Mouse (Mus musculus): ENCODE measurements at regions not wholly inside any gene's neighbourhood (a gene's known extent, or its start where the extent isn't known, plus 50 kb on each side); places are given as distances from the start of the nearest gene placed in this dataset.
A peak's percentile ranks its signal among the peaks of the same experiment; 100 is the strongest.

DNA sequence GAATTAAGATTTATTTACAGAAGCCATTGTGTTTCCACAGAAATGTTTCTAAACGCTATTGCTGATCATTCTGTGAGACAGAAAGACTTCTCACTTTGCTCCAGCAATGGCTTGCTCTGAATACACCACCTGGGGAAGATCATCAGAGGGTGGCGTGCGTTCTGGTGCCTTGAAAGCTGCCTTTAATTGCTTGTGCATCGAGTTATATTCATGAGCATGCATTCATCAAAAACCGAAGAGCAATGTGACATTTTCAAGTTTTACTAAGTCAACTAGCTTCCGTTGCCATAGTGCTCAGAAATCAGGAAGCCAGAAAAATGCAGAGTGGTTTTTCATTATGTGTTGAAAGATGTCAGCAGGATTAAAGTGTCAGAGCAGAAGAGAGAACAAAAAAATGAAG lies 85.0 kb upstream of the Pcdh18 start:
- H3K9ac ChIP-seq (ENCODE audit: low read length), result no peak overlapping the region
- peaks cover 12% of the 10 kb centered on the region; the same call in 1 of the 2 replicates for H3K4me1 ChIP-seq (replicated peaks; ENCODE audit: control insufficient read depth, insufficient read depth, low read length)
- ATAC-seq (replicated peaks; ENCODE audit: low FRiP score, low TSS enrichment, low read depth), result no peak
- no peak overlapping the region for H3K4me2 ChIP-seq (ENCODE audit: low read length)
- no peaks in the 10 kb centered on the region for H3K9me3 ChIP-seq (ENCODE audit: control insufficient read depth, low read length)
- H3K36me3 ChIP-seq (ENCODE audit: control insufficient read depth, insufficient read depth, low read length), result no peaks in the 10 kb centered on the region
- no peak for DNase-seq (ENCODE audit: low spot score)
- WGBS, result 57% methylated on average over 6 of the region's 6 CpGs
- no peak overlapping the region for H3K4me3 ChIP-seq (ENCODE audit: low read depth, low read length)
- no peaks in the 10 kb centered on the region for H3K27me3 ChIP-seq (replicated peaks; ENCODE audit: control insufficient read depth, insufficient read depth, low read length)
- H3K27ac ChIP-seq (ENCODE audit: low read depth), result no peak overlapping the region

DNA sequence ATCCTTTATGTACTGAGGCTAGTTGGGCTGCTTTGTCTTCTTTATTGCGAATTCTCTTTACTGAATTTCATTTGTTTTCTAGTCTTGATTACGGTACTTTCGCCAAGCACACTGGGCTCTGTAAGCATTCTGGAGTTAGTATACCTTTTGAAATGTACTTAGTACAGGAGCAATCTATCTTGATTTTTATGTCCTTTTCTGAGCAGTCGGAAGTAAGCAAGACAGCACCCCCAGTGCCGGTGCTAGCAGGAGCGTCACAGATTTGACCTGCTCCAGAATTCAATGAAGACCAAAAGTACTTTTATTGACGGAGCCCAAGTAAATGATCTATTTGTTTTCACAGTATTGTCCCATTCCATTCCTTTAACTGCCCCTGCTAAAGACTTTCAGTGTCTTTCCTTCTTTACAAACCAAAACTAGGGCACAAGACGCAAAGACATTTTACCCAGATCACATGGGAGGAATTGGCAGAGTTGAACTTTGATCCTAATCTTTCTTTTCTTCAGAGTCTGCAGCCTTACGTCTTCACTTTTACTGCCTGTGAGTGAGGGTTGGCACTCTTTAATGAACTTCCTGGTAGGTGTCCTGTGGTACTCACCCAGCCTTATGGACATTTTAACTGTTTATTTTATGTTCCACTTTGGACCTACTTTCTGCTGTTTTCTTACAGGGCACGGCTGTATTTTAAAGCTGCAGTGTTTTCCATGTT lies 83.5 kb upstream of the Pcdh18 start:
- 60% methylated on average over 10 of the region's 10 CpGs for WGBS
- H3K36me3 ChIP-seq (ENCODE audit: control insufficient read depth, insufficient read depth, low read length), result no peaks in the 10 kb centered on the region
- DNase-seq (ENCODE audit: low spot score), result no peak
- H3K9ac ChIP-seq (ENCODE audit: low read length), result no peak overlapping the region
- H3K9me3 ChIP-seq (ENCODE audit: control insufficient read depth, low read length), result no peaks in the 10 kb centered on the region
- H3K27me3 ChIP-seq (replicated peaks; ENCODE audit: control insufficient read depth, insufficient read depth, low read length), result no peaks in the 10 kb centered on the region
- H3K4me2 ChIP-seq (ENCODE audit: low read length), result no peak overlapping the region
- 0 out of 2 replicates have a peak, but pooled peaks have one; percentile 70 for ATAC-seq (replicated peaks; ENCODE audit: low FRiP score, low TSS enrichment, low read depth)
- H3K4me1 ChIP-seq (replicated peaks; ENCODE audit: control insufficient read depth, insufficient read depth, low read length), result peaks cover 12% of the 10 kb centered on the region; the same call in 1 of the 2 replicates
- H3K27ac ChIP-seq (ENCODE audit: low read depth), result no peak overlapping the region
- no peak overlapping the region for H3K4me3 ChIP-seq (ENCODE audit: low read depth, low read length)

DNA sequence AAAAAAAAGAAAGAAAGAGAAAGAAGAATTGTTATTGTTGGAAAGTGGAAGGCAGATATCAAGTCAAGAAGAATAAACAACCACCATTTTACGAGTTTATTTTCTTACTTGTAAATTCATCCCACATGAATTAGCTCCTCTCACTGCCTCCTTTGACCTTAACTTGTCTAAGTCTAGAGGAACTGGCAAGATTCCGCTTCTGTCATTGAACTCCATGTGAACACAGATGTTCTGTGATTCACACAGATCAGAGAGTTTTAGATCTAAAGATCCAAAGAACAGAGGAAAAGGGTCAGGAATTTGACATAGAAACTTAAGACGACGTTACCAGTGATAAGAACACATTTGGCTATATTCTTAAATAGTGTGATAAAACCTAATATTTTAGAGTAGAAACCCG lies 57.3 kb upstream of the Pcdh18 start:
- Histone ChIP-seq H3K36me3 (ENCODE audit: control insufficient read depth, insufficient read depth, low read length) (no peaks in the 10 kb centered on the region), H3K9me3 (ENCODE audit: control insufficient read depth, low read length) (no peaks in the 10 kb centered on the region), H3K9ac (ENCODE audit: low read length) (no peak overlapping the region), H3K27me3 (replicated peaks; ENCODE audit: control insufficient read depth, insufficient read depth, low read length) (no peaks in the 10 kb centered on the region), H3K4me1 (replicated peaks; ENCODE audit: control insufficient read depth, insufficient read depth, low read length) (no peaks in the 10 kb centered on the region), H3K4me2 (ENCODE audit: low read length) (no peak overlapping the region), H3K4me3 (ENCODE audit: low read depth, low read length) (no peak overlapping the region), H3K27ac (ENCODE audit: low read depth) (no peak overlapping the region)
- ATAC-seq (replicated peaks; ENCODE audit: low FRiP score, low TSS enrichment, low read depth) (no peak), DNase-seq (ENCODE audit: low spot score) (no peak)
- WGBS, result 71% methylated on average over 5 of the region's 5 CpGs

DNA sequence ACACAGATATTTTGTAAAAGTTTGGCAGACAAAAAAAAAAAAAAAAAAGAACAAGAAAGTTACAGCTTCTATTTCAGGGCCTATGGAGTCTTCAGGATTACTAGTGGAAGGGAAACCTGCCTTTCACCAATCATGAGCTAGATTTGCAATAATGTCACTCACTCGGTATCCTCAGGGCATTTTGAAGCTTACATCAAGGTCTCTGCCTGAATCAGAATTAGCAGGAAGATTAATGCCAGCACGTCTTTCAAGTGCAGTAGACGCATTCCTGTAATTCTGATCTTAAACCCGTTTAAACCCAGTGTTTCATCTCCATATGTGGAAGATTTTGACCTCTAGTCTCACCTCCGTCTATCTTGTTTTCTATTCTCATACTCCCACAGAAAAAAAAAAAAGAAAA lies 50.6 kb upstream of the Pcdh18 start:
- H3K27ac ChIP-seq (ENCODE audit: low read depth), result peak overlapping the region; percentile 67
- no peak overlapping the region for H3K4me3 ChIP-seq (ENCODE audit: low read depth, low read length)
- WGBS, result 32% methylated on average over 5 of the region's 5 CpGs
- DNase-seq (ENCODE audit: low spot score) (no peak), ATAC-seq (replicated peaks; ENCODE audit: low FRiP score, low TSS enrichment, low read depth) (no peak)
- no peaks in the 10 kb centered on the region for H3K9me3 ChIP-seq (ENCODE audit: control insufficient read depth, low read length)
- no peaks in the 10 kb centered on the region for H3K27me3 ChIP-seq (replicated peaks; ENCODE audit: control insufficient read depth, insufficient read depth, low read length)
- H3K9ac ChIP-seq (ENCODE audit: low read length), result no peak overlapping the region
- peaks cover 13% of the 10 kb centered on the region; the same call in 1 of the 2 replicates for H3K4me1 ChIP-seq (replicated peaks; ENCODE audit: control insufficient read depth, insufficient read depth, low read length)
- H3K36me3 ChIP-seq (ENCODE audit: control insufficient read depth, insufficient read depth, low read length), result no peaks in the 10 kb centered on the region
- H3K4me2 ChIP-seq (ENCODE audit: low read length), result 0 out of 2 replicates have a peak overlapping the region, but pooled peaks have one; percentile 4

DNA sequence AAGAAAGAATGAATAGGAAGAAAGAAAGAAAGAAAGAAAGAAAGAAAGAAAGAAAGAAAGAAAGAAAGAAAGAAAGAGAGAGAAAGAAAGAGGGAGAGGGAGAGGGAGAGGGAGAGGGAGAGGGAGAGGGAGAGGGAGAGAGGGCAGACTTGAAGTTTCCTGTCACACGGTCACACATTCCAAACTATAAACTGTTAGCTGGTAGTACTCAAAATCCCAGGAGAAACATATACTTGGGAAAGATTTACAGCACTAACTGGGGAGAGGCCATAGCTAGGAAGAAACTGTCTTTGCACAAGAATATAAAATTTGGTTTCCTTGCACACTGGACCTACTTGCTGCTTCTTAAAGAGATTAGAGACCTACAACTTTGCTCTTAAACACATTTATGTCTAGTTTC lies 50.2 kb upstream of the Pcdh18 start:
- H3K4me2 ChIP-seq (ENCODE audit: low read length), result no peak overlapping the region
- peak overlapping the region; percentile 67 for H3K27ac ChIP-seq (ENCODE audit: low read depth)
- H3K36me3 ChIP-seq (ENCODE audit: control insufficient read depth, insufficient read depth, low read length), result no peaks in the 10 kb centered on the region
- ATAC-seq (replicated peaks; ENCODE audit: low FRiP score, low TSS enrichment, low read depth) (no peak), DNase-seq (ENCODE audit: low spot score) (no peak)
- H3K4me3 ChIP-seq (ENCODE audit: low read depth, low read length), result no peak overlapping the region
- H3K27me3 ChIP-seq (replicated peaks; ENCODE audit: control insufficient read depth, insufficient read depth, low read length), result no peaks in the 10 kb centered on the region
- no peak overlapping the region for H3K9ac ChIP-seq (ENCODE audit: low read length)
- 16% methylated on average over 1 of the region's 1 CpGs for WGBS
- H3K9me3 ChIP-seq (ENCODE audit: control insufficient read depth, low read length), result no peaks in the 10 kb centered on the region
- peaks cover 13% of the 10 kb centered on the region; the same call in 1 of the 2 replicates for H3K4me1 ChIP-seq (replicated peaks; ENCODE audit: control insufficient read depth, insufficient read depth, low read length)
